Mouse (Mus musculus) ES-E14 (cell line): ENCODE measurements around the gene Nod2. TPM values are rescaled to one million over a fixed set of nuclear protein-coding genes. Genes with fewer than 3 reads are reported as not detected.

Experiments used
- DNase-seq: peaks from one replicate; pipeline ENCODE4 v3.0.0-alpha.2; 2013; ENCODE audit warnings: low read depth, low spot score
- H3K27ac ChIP-seq: 2 replicates; pipeline ENCODE4 v1.5.1; 2012; ENCODE audit warnings: low read depth, mild to moderate bottlenecking, low read length, moderate library complexity, mixed read lengths; ENCODE audit not compliant: poor library complexity, insufficient read depth, severe bottlenecking
- H3K36me3 ChIP-seq: 2 replicates; pipeline ENCODE4 v1.6.1; 2012; ENCODE audit warnings: mild to moderate bottlenecking, low read length, moderate library complexity, mixed read lengths; ENCODE audit not compliant: control insufficient read depth, poor library complexity, insufficient read depth, severe bottlenecking
- H3K4me1 ChIP-seq, 2 experiments: fragments of 150-350 bp in 1 of 2; sonication (generic) in 1 of 2; 2 replicates each; pipeline ENCODE4 v1.6.1; 2012; ENCODE audit warnings: low read length in 2 of 2, mild to moderate bottlenecking in 1 of 2, mixed read lengths in 1 of 2; ENCODE audit not compliant: control insufficient read depth in 2 of 2, insufficient read depth in 2 of 2, poor library complexity in 1 of 2
- H3K4me3 ChIP-seq, 2 experiments: fragments of 150-350 bp in 1 of 2; sonication (generic) in 1 of 2; 2 replicates each; pipeline ENCODE4 v1.5.1; 2012; ENCODE audit warnings: low read length in 2 of 2, low read depth in 1 of 2, mild to moderate bottlenecking in 1 of 2, mixed read lengths in 1 of 2; ENCODE audit not compliant: insufficient read depth in 1 of 2, poor library complexity in 1 of 2, severe bottlenecking in 1 of 2
- H3K9ac ChIP-seq: 2 replicates; pipeline ENCODE4 v1.6.1; 2012; ENCODE audit warnings: low read depth, mild to moderate bottlenecking, low read length, mixed read lengths; ENCODE audit not compliant: poor library complexity, insufficient read depth, severe bottlenecking
- H3K9me3 ChIP-seq: fragments of 150-350 bp; sonication (generic); 2 replicates; pipeline ENCODE4 v1.6.1; 2012; ENCODE audit warnings: low read depth, mild to moderate bottlenecking, low read length; ENCODE audit not compliant: control insufficient read depth, insufficient read depth
- CHD2 ChIP-seq: IDR thresholded peaks from 2 replicates; pipeline ENCODE4 v1.6.1; 2014; ENCODE audit warnings: mild to moderate bottlenecking, low read depth, low read length, inconsistent platforms
- HCFC1 ChIP-seq: IDR thresholded peaks from 2 replicates; pipeline ENCODE4 v1.6.1; 2012; ENCODE audit warnings: low read length, inconsistent platforms, borderline replicate concordance; ENCODE audit not compliant: insufficient read depth
- MAFK ChIP-seq: IDR thresholded peaks from 2 replicates; pipeline ENCODE4 v1.6.1; 2014; ENCODE audit warnings: mild to moderate bottlenecking, low read depth, low read length, inconsistent platforms; ENCODE audit not compliant: insufficient read depth
- ZC3H11A ChIP-seq: IDR thresholded peaks from 2 replicates; pipeline ENCODE4 v1.6.1; 2012; ENCODE audit warnings: low read depth, mild to moderate bottlenecking, inconsistent platforms, low read length, borderline replicate concordance
- ZNF384 ChIP-seq: IDR thresholded peaks from 2 replicates; pipeline ENCODE4 v1.6.1; 2012; ENCODE audit warnings: low read depth, low read length, inconsistent platforms
- in situ Hi-C, 2 experiments: fragments of 600-800 bp; cut with MboI; formaldehyde crosslinking; loops; one replicate each; pipeline ENCODE4 v1.15.1; 2025; ENCODE audit warnings: low sequenced_read_pairs in 2 of 2, inconsistent platforms in 1 of 2; ENCODE audit not compliant: unreplicated experiment in 2 of 2
- total RNA-seq: library from RNA; depleted of rRNA; stranded (reverse); fragments of 300-350 nt; gene quantifications from 2 replicates; pipeline ENCODE4 v1.2.3, GENCODE M21; 2012

Gene Nod2
- total RNA-seq, 1 experiment: 0.40 TPM

DNA sequence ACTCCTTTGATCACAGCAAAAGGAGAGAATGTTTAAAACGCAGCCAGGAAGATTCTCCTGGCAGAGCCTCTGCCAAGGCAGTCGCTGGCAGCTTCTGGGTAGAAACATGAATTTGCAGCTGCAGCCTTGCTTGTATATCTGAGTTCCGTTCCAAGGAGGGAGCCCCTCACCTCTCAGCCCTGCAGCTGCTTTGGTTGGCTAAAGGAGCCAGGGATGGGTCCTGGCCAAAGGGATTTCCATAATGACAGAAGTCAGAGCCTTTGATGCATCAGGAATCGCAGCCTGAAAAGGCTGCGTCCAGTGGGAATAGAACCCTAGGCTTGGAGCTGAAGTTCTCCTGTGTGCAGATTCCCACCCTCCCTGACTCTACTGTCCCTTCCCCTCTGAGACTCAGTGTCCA, 32.1 kb upstream of the Nod2 start:
- no peaks in the 10 kb centered on the region for H3K9me3 ChIP-seq
- H3K36me3 ChIP-seq: no peaks in the 10 kb centered on the region
- no peak overlapping the region for H3K4me3 ChIP-seq
- H3K9ac ChIP-seq: no peak overlapping the region
- in situ Hi-C loops: no loop called here
- TF ChIP-seq HCFC1: no peak
- H3K4me1 ChIP-seq: no peaks in the 10 kb centered on the region
- no peak overlapping the region for H3K27ac ChIP-seq
- DNase-seq: no peak

DNA sequence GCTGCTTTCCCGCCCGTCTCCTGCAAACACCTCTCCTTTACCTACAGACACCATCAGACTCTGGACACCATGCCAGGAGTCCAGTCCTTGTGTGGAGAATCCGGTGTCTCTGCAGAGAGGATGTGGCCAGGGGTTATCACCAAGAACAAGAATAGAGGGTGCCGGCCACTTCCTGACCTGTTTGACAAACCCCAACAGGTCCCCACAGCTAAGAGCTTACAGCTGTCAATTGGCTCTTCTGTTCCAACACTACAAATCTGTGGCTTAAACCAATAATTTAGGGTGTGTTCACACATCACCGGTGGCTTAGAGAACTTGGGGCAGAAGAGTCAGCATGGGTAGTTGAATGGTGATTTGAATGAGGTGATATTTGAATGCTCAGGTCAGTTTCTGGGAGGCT, 28.5 kb upstream of the Nod2 start:
- no peaks in the 10 kb centered on the region for H3K36me3 ChIP-seq
- H3K27ac ChIP-seq: no peak overlapping the region
- no peak overlapping the region for H3K9ac ChIP-seq
- no peak overlapping the region for H3K4me3 ChIP-seq
- in situ Hi-C loops: no loop called here
- TF ChIP-seq HCFC1 (no peak), ZC3H11A (no peak), MAFK (no peak), CHD2 (no peak), ZNF384 (no peak)
- no peaks in the 10 kb centered on the region for H3K4me1 ChIP-seq
- DNase-seq: no peak
- H3K9me3 ChIP-seq: no peaks in the 10 kb centered on the region

DNA sequence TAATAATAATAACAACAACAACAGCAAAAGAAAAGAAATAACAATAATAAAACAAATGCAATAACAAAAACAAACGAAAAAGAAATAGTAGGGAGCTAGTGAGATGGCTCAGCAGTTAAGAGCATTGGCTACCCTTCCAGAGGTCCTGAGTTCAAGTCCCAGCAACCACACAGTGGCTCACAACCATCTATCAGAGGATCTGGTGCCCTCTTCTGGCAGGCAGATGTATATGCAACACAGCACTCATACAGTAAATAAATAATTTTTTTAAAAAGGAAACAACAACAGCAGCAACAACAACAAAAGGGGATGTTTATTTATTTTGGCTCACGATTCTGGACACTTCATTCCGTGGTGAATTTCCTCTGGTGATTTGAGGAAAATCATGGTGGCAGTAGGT, 27.6 kb upstream of the Nod2 start:
- H3K4me3 ChIP-seq: no peak overlapping the region
- no peaks in the 10 kb centered on the region for H3K4me1 ChIP-seq
- H3K9ac ChIP-seq: no peak overlapping the region
- in situ Hi-C loops: no loop called here
- H3K27ac ChIP-seq: no peak overlapping the region
- no peaks in the 10 kb centered on the region for H3K9me3 ChIP-seq
- TF ChIP-seq ZNF384: no peak
- TF ChIP-seq CHD2: no peak
- TF ChIP-seq ZC3H11A: no peak
- no peak for TF ChIP-seq MAFK
- TF ChIP-seq HCFC1: no peak
- H3K36me3 ChIP-seq: no peaks in the 10 kb centered on the region
- no peak for DNase-seq

DNA sequence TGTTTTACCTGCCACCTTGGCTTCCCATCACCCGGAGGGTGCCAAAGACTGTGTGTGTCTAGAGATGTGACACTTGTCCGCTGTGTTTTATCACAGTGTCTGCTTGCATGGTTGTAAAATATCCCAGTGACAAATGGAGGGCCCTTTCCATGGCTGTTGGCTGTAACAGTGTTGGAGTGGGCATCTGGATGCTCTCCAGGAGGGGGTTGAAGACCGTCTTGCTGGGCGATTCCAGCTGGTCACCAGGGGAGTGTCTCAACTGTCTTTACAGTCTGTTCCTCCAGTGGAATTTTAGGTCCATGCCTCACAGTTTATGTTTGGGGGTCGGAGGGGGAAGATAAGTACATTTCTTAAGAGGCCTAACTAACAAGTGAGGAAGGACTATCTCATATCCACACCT, 26.2 kb upstream of the Nod2 start:
- TF ChIP-seq MAFK: no peak
- no peak for TF ChIP-seq HCFC1
- no peak for TF ChIP-seq ZNF384
- TF ChIP-seq CHD2: no peak
- no peak for TF ChIP-seq ZC3H11A
- in situ Hi-C loops: loop anchor here in 1 of 2 experiments (10.0 kb wide), 1 partner anchor 346 kb away; the partner anchor contains the start of gene Adcy7
- DNase-seq: no peak

DNA sequence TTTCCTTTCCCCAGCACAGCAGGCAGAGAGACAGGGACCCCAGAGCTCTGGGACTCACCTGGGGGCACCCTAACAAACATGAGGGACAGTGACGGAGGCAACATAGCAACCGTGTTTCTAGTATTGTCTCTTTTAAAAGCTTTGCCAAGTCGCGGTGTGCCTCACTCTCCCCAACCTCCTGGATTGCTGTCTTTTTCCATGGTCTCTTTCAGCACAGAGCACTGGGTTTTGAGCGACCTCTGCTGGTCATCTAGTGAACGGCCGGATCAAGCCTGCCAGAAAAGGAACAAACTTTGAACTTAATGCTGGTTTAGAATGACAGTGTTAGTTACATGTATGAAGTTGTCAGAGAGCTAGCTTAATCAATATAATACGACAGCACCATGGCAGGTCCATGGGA, 25.7 kb upstream of the Nod2 start:
- Histone ChIP-seq H3K4me3 (no peak overlapping the region), H3K9ac (no peak overlapping the region), H3K36me3 (no peaks in the 10 kb centered on the region), H3K27ac (no peak overlapping the region), H3K9me3 (no peaks in the 10 kb centered on the region), H3K4me1 (no peaks in the 10 kb centered on the region)
- no peak for DNase-seq
- in situ Hi-C loops: loop anchor here in 1 of 2 experiments (10.0 kb wide), 1 partner anchor 347 kb away; the partner anchor contains the start of gene Adcy7
- TF ChIP-seq ZNF384 (no peak), CHD2 (no peak), MAFK (no peak), ZC3H11A (peak; percentile 73; the same call in 1 of the 2 replicates), HCFC1 (no peak)

More for the DNA sequence above, 26.2 kb upstream of the Nod2 start:
- Histone ChIP-seq H3K9me3 (no peaks in the 10 kb centered on the region), H3K36me3 (no peaks in the 10 kb centered on the region), H3K9ac (no peak overlapping the region), H3K4me1 (no peaks in the 10 kb centered on the region), H3K27ac (no peak overlapping the region), H3K4me3 (no peak overlapping the region)
